Mouse (Mus musculus): ENCODE results near the gene Kng1. TPM values are rescaled to one million over a fixed set of nuclear protein-coding genes. Genes with fewer than 3 reads are reported as not detected.
"Not testable (repeated sequence)": the region's sequence is repeated elsewhere in the genome, so short reads cannot be mapped to it uniquely, and the experiment has no call there.

Gene Kng1
- total RNA-seq, 1 experiment, result 0.49 TPM

- no peak for TF ChIP-seq HCFC1 (IDR thresholded peaks at IDR 0.05; ENCODE audit: borderline replicate concordance, insufficient read depth, low read length)
- TF ChIP-seq ZNF384 (IDR thresholded peaks at IDR 0.05; ENCODE audit: low read depth, low read length), result no peak
- no peak for TF ChIP-seq CHD2 (IDR thresholded peaks at IDR 0.05; ENCODE audit: low read depth, low read length)
- no peak for TF ChIP-seq MAFK (IDR thresholded peaks at IDR 0.05; ENCODE audit: insufficient read depth, low read depth, low read length)
- TF ChIP-seq ZC3H11A (IDR thresholded peaks at IDR 0.05; ENCODE audit: borderline replicate concordance, low read depth, low read length), result no peak
These were observed 36.5 kb downstream of the Kng1 start for GRCm38 (mm10) chr16:23094136-23094535.

GRCm38 (mm10) chr16:23095581-23095980, 37.9 kb downstream of the Kng1 start:
- DNase-seq (ENCODE audit: low read depth, low spot score); H3K36me3 ChIP-seq (ENCODE audit: control insufficient read depth, insufficient read depth, low read length, poor library complexity, severe bottlenecking); H3K9me3 ChIP-seq (ENCODE audit: control insufficient read depth, insufficient read depth, low read depth, low read length); H3K9ac ChIP-seq (ENCODE audit: insufficient read depth, low read depth, low read length, poor library complexity, severe bottlenecking); in situ Hi-C loops (cut with MboI; ENCODE audit: low sequenced_read_pairs in 2 of 2, unreplicated experiment in 2 of 2); H3K4me3 ChIP-seq (ENCODE audit: insufficient read depth in 1 of 2, low read depth in 1 of 2, low read length in 2 of 2, poor library complexity in 1 of 2, severe bottlenecking in 1 of 2): not testable (repeated sequence)
- H3K4me1 ChIP-seq (ENCODE audit: control insufficient read depth in 2 of 2, insufficient read depth in 2 of 2, low read length in 2 of 2, poor library complexity in 1 of 2), result peaks cover 7 to 21% of the 10 kb centered on the region in 2 experiments; a peak in 2 of 4 replicates
- TF ChIP-seq ZNF384 (IDR thresholded peaks at IDR 0.05; ENCODE audit: low read depth, low read length), result 0 out of 2 replicates have a peak, but pooled peaks have one; percentile 13
- H3K27ac ChIP-seq (ENCODE audit: insufficient read depth, low read depth, low read length, poor library complexity, severe bottlenecking), result peak overlapping the region; percentile 66; the same call in 1 of the 2 replicates

More at GRCm38 (mm10) chr16:23094136-23094535, 36.5 kb downstream of the Kng1 start:
- Histone ChIP-seq H3K9ac (ENCODE audit: insufficient read depth, low read depth, low read length, poor library complexity, severe bottlenecking) (no peak overlapping the region), H3K36me3 (ENCODE audit: control insufficient read depth, insufficient read depth, low read length, poor library complexity, severe bottlenecking) (peaks cover 4% of the 10 kb centered on the region; the same call in 1 of the 2 replicates), H3K27ac (ENCODE audit: insufficient read depth, low read depth, low read length, poor library complexity, severe bottlenecking) (no peak overlapping the region), H3K4me1 (ENCODE audit: control insufficient read depth in 2 of 2, insufficient read depth in 2 of 2, low read length in 2 of 2, poor library complexity in 1 of 2) (peaks cover 7 to 23% of the 10 kb centered on the region in 2 experiments; a peak in 2 of 4 replicates), H3K4me3 (ENCODE audit: insufficient read depth in 1 of 2, low read depth in 1 of 2, low read length in 2 of 2, poor library complexity in 1 of 2, severe bottlenecking in 1 of 2) (no peak overlapping the region), H3K9me3 (ENCODE audit: control insufficient read depth, insufficient read depth, low read depth, low read length) (no peaks in the 10 kb centered on the region)
- no peak for DNase-seq (ENCODE audit: low read depth, low spot score)
- in situ Hi-C loops (cut with MboI; ENCODE audit: low sequenced_read_pairs in 2 of 2, unreplicated experiment in 2 of 2), result no loop called here

- H3K36me3 ChIP-seq (ENCODE audit: control insufficient read depth, insufficient read depth, low read length, poor library complexity, severe bottlenecking); DNase-seq (ENCODE audit: low read depth, low spot score); H3K4me3 ChIP-seq (ENCODE audit: insufficient read depth in 1 of 2, low read depth in 1 of 2, low read length in 2 of 2, poor library complexity in 1 of 2, severe bottlenecking in 1 of 2); in situ Hi-C loops (cut with MboI; ENCODE audit: low sequenced_read_pairs in 2 of 2, unreplicated experiment in 2 of 2); H3K9me3 ChIP-seq (ENCODE audit: control insufficient read depth, insufficient read depth, low read depth, low read length): not testable (repeated sequence)
- Histone ChIP-seq H3K27ac (ENCODE audit: insufficient read depth, low read depth, low read length, poor library complexity, severe bottlenecking) (peak overlapping the region; percentile 92), H3K4me1 (ENCODE audit: control insufficient read depth in 2 of 2, insufficient read depth in 2 of 2, low read length in 2 of 2, poor library complexity in 1 of 2) (peaks cover 7 to 15% of the 10 kb centered on the region in 2 experiments; a peak in 3 of 4 replicates), H3K9ac (ENCODE audit: insufficient read depth, low read depth, low read length, poor library complexity, severe bottlenecking) (0 out of 2 replicates have a peak overlapping the region, but pooled peaks have one; percentile 33)
These were observed 39.2 kb downstream of the Kng1 start for GRCm38 (mm10) chr16:23096886-23097285.

GRCm38 (mm10) chr16:23097290-23098104, 39.8 kb downstream of the Kng1 start:
- in situ Hi-C loops (cut with MboI; ENCODE audit: low sequenced_read_pairs in 2 of 2, unreplicated experiment in 2 of 2), result not testable (repeated sequence)

GRCm38 (mm10) chr16:23098105-23098452, 40.4 kb downstream of the Kng1 start:
- DNase-seq (ENCODE audit: low read depth, low spot score); in situ Hi-C loops (cut with MboI; ENCODE audit: low sequenced_read_pairs in 2 of 2, unreplicated experiment in 2 of 2); H3K9me3 ChIP-seq (ENCODE audit: control insufficient read depth, insufficient read depth, low read depth, low read length); H3K36me3 ChIP-seq (ENCODE audit: control insufficient read depth, insufficient read depth, low read length, poor library complexity, severe bottlenecking); H3K4me3 ChIP-seq (ENCODE audit: insufficient read depth in 1 of 2, low read depth in 1 of 2, low read length in 2 of 2, poor library complexity in 1 of 2, severe bottlenecking in 1 of 2); H3K9ac ChIP-seq (ENCODE audit: insufficient read depth, low read depth, low read length, poor library complexity, severe bottlenecking): not testable (repeated sequence)
- Histone ChIP-seq H3K4me1 (ENCODE audit: control insufficient read depth in 2 of 2, insufficient read depth in 2 of 2, low read length in 2 of 2, poor library complexity in 1 of 2) (peaks cover 5 to 15% of the 10 kb centered on the region in 2 experiments; a peak in 3 of 4 replicates), H3K27ac (ENCODE audit: insufficient read depth, low read depth, low read length, poor library complexity, severe bottlenecking) (peak overlapping the region; percentile 99; the same call in 1 of the 2 replicates)

More at GRCm38 (mm10) chr16:23097290-23098104, 39.8 kb downstream of the Kng1 start:
- not testable (repeated sequence) for DNase-seq (ENCODE audit: low read depth, low spot score); H3K4me3 ChIP-seq (ENCODE audit: insufficient read depth in 1 of 2, low read depth in 1 of 2, low read length in 2 of 2, poor library complexity in 1 of 2, severe bottlenecking in 1 of 2); H3K9me3 ChIP-seq (ENCODE audit: control insufficient read depth, insufficient read depth, low read depth, low read length); H3K36me3 ChIP-seq (ENCODE audit: control insufficient read depth, insufficient read depth, low read length, poor library complexity, severe bottlenecking)
- Histone ChIP-seq H3K4me1 (ENCODE audit: control insufficient read depth in 2 of 2, insufficient read depth in 2 of 2, low read length in 2 of 2, poor library complexity in 1 of 2) (peaks cover 7 to 15% of the 10 kb centered on the region in 2 experiments; a peak in 3 of 4 replicates), H3K27ac (ENCODE audit: insufficient read depth, low read depth, low read length, poor library complexity, severe bottlenecking) (peak overlapping the region; percentile 92), H3K9ac (ENCODE audit: insufficient read depth, low read depth, low read length, poor library complexity, severe bottlenecking) (peak overlapping the region; percentile 15; the same call in 1 of the 2 replicates)

All from ES-E14 (cell line).